Mouse (Mus musculus): ENCODE measurements around the gene Zmiz1. TPM values are rescaled to one million over a fixed set of nuclear protein-coding genes. Genes with fewer than 3 reads are reported as not detected.

The Zmiz1 gene
- total and polyA plus RNA-seq, 3 experiments = 3.7 to 45.8 (median 11.1) TPM

DNA sequence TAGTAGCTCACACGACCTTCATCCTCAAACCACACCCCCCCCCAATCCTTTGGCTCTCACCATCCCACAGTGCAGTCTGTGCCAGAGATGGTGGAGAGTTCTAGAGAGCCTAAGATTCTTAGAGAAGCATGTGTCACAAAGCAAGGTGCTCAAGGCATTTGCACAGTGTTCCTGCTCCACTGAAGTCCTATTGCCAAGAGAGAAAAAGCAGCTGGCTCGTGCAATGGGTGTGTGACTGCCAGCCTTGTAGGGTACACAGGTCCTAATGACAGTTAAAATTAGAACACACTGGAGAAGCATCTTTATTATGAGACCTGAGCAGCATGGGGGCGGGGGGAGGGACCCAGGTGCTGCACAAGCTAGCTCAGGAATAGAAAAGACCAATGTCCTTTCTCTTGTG lies 18.2 kb upstream of the Zmiz1 start:
- Histone ChIP-seq H3K9ac (ENCODE audit: insufficient read depth, low read depth) (no peak overlapping the region), H3K27me3 (replicated peaks) (no peaks in the 10 kb centered on the region), H3K4me1 (ENCODE audit: control insufficient read depth in 1 of 2, insufficient read depth in 2 of 2) (no peaks in the 10 kb centered on the region), H3K4me2 (ENCODE audit: insufficient read depth, low read depth, poor library complexity, severe bottlenecking) (no peak overlapping the region), H3K27ac (ENCODE audit: insufficient read depth, low read depth) (no peak overlapping the region), H3K9me3 (replicated peaks; ENCODE audit: low read length) (no peaks in the 10 kb centered on the region), H3K36me3 (replicated peaks in 1 of 2; ENCODE audit: control insufficient read depth in 1 of 2, insufficient read depth in 1 of 2, low read length in 1 of 2) (no peaks in the 10 kb centered on the region), H3K4me3 (replicated peaks in 1 of 3; ENCODE audit: low read depth in 2 of 3, low read length in 2 of 3, poor library complexity in 1 of 3) (no peak overlapping the region), H3K79me2 (replicated peaks; ENCODE audit: control insufficient read depth, extremely low read depth, insufficient read depth, poor library complexity, severe bottlenecking) (no peaks in the 10 kb centered on the region)
- TF ChIP-seq USF1 (IDR thresholded peaks at IDR 0.05; ENCODE audit: low read depth, low read length) = no peak
- TF ChIP-seq JUN (IDR thresholded peaks at IDR 0.05; ENCODE audit: insufficient read depth, low read depth, low read length) = no peak
- TF ChIP-seq ZC3H11A (IDR thresholded peaks at IDR 0.05; ENCODE audit: low read depth, low read length) = no peak
- no peak for TF ChIP-seq RAD21 (IDR thresholded peaks at IDR 0.05; ENCODE audit: low read depth, low read length)
- TF ChIP-seq RCOR1 (conservative IDR thresholded peaks at IDR 0.05; ENCODE audit: low read depth, low read length) = no peak
- TF ChIP-seq NELFE (IDR thresholded peaks at IDR 0.05; ENCODE audit: low read depth, low read length) = no peak
- no peak for TF ChIP-seq TBP (conservative IDR thresholded peaks at IDR 0.05; ENCODE audit: low read depth, low read length)
- TF ChIP-seq MXI1 (IDR thresholded peaks at IDR 0.05; ENCODE audit: low read depth, low read length) = no peak
- TF ChIP-seq USF2 (conservative IDR thresholded peaks at IDR 0.05; ENCODE audit: low read depth, low read length) = no peak
- TF ChIP-seq CTCF (conservative IDR thresholded peaks at IDR 0.05 in 1 of 2, IDR thresholded peaks at IDR 0.05 in 1 of 2; ENCODE audit: low read depth in 2 of 2, low read length in 2 of 2) = no peak
- no peak for TF ChIP-seq POLR2A (IDR thresholded peaks at IDR 0.05; ENCODE audit: low read depth, low read length)
- no peak for TF ChIP-seq MYC (IDR thresholded peaks at IDR 0.05; ENCODE audit: low read depth, low read length)
- TF ChIP-seq JUND (conservative IDR thresholded peaks at IDR 0.05; ENCODE audit: low read depth, low read length) = no peak
- no peak for TF ChIP-seq HCFC1 (IDR thresholded peaks at IDR 0.05; ENCODE audit: low read depth, low read length)
- TF ChIP-seq UBTF (IDR thresholded peaks at IDR 0.05; ENCODE audit: low read depth, low read length) = no peak
- no peak for TF ChIP-seq MAX (IDR thresholded peaks at IDR 0.05; ENCODE audit: low read length)
- no peak for TF ChIP-seq SMC3 (IDR thresholded peaks at IDR 0.05; ENCODE audit: low read depth, low read length)
- DNase-seq (ENCODE audit: extremely low read depth) = no peak
- dilution Hi-C loops (cut with MboI; ENCODE audit: extremely low pct_ligation_motif_present, extremely low pct_unique_long_range_greater_than_20kb, low sequenced_read_pairs) (no loop called here), in situ Hi-C loops (cut with MboI; ENCODE audit: low pct_ligation_motif_present, low pct_unique_long_range_greater_than_20kb, low sequenced_read_pairs) (no loop called here)

DNA sequence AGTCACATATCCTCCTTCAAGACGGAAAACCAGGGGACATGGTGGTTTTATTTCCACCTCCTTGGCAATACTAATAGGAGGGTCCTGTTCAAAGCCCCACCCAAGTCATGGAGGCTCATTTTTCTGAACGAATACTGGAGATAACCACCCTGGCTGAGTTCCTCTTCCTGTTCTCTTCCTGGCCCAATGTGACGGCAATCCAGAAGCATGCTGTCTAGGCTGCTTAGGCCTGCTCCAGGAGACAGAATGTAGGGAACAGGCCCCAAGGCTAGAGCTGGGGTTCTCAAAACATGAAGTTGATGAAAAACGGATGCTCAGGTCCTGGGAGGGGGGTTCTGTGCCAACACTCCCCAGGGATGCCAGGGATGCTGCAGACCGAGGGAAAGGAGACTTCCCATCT lies 17.5 kb upstream of the Zmiz1 start:
- H3K4me3 ChIP-seq (replicated peaks in 1 of 3; ENCODE audit: low read depth in 2 of 3, low read length in 2 of 3, poor library complexity in 1 of 3) = no peak overlapping the region
- dilution Hi-C loops (cut with MboI; ENCODE audit: extremely low pct_ligation_motif_present, extremely low pct_unique_long_range_greater_than_20kb, low sequenced_read_pairs) (no loop called here), in situ Hi-C loops (cut with MboI; ENCODE audit: low pct_ligation_motif_present, low pct_unique_long_range_greater_than_20kb, low sequenced_read_pairs) (no loop called here)
- TF ChIP-seq EP300 (IDR thresholded peaks at IDR 0.05; ENCODE audit: low read length) = no peak
- no peak for TF ChIP-seq ZMIZ1 (IDR thresholded peaks at IDR 0.05; ENCODE audit: low read depth, low read length)
- no peak for TF ChIP-seq SMC3 (IDR thresholded peaks at IDR 0.05; ENCODE audit: low read depth, low read length)
- TF ChIP-seq GABPA (IDR thresholded peaks at IDR 0.05; ENCODE audit: insufficient replicate concordance, low read depth, low read length) = no peak
- TF ChIP-seq TBP (conservative IDR thresholded peaks at IDR 0.05; ENCODE audit: low read depth, low read length) = no peak
- TF ChIP-seq ELF1 (IDR thresholded peaks at IDR 0.05; ENCODE audit: low read depth, low read length) = no peak
- TF ChIP-seq MAX (IDR thresholded peaks at IDR 0.05; ENCODE audit: low read length) = no peak
- TF ChIP-seq USF2 (conservative IDR thresholded peaks at IDR 0.05; ENCODE audit: low read depth, low read length) = no peak
- no peak for TF ChIP-seq RAD21 (IDR thresholded peaks at IDR 0.05; ENCODE audit: low read depth, low read length)
- no peak for TF ChIP-seq HCFC1 (IDR thresholded peaks at IDR 0.05; ENCODE audit: low read depth, low read length)
- TF ChIP-seq ETS1 (conservative IDR thresholded peaks at IDR 0.05; ENCODE audit: low read depth, low read length) = no peak
- H3K36me3 ChIP-seq (replicated peaks in 1 of 2; ENCODE audit: control insufficient read depth in 1 of 2, insufficient read depth in 1 of 2, low read length in 1 of 2) = no peaks in the 10 kb centered on the region
- no peak overlapping the region for H3K27ac ChIP-seq (ENCODE audit: insufficient read depth, low read depth)
- H3K4me2 ChIP-seq (ENCODE audit: insufficient read depth, low read depth, poor library complexity, severe bottlenecking) = no peak overlapping the region
- no peaks in the 10 kb centered on the region for H3K79me2 ChIP-seq (replicated peaks; ENCODE audit: control insufficient read depth, extremely low read depth, insufficient read depth, poor library complexity, severe bottlenecking)
- H3K27me3 ChIP-seq (replicated peaks) = no peaks in the 10 kb centered on the region
- no peak overlapping the region for H3K9ac ChIP-seq (ENCODE audit: insufficient read depth, low read depth)
- DNase-seq (ENCODE audit: extremely low read depth) = no peak
- H3K9me3 ChIP-seq (replicated peaks; ENCODE audit: low read length) = no peaks in the 10 kb centered on the region
- no peaks in the 10 kb centered on the region; a peak in 1 of 4 replicates for H3K4me1 ChIP-seq (ENCODE audit: control insufficient read depth in 1 of 2, insufficient read depth in 2 of 2)

Data from CH12.LX (cell line).